In genomic region chr5:111180091-111181053, GRCm38 (mm10) we compare ENCODE assay signal across 9 mouse cellular contexts.
DNase-seq lines count a peak whose midpoint lies in the region; ATAC-seq lines count a peak whose summit lies in the region.
"Had no signal": no experiment of that assay in that cellular context is flagged by ENCODE, and none has a peak within 500 bp of the region (broad histone marks: within the 10 kb centered on the region; RNA-seq: fewer than 3 reads in every experiment).

No protein-coding gene starts in this region.

- 38% methylated on average over 25 of the region's 25 CpGs for WGBS in kidney, embryonic 15.5 days
- WGBS in forebrain, embryonic 13.5 days = 63% methylated on average over 25 of the region's 25 CpGs
- 58% methylated on average over 25 of the region's 25 CpGs for WGBS in limb, embryonic 11.5 days
- 47% methylated on average over 25 of the region's 25 CpGs for WGBS in neural tube, embryonic 12.5 days

- H3K9me3 ChIP-seq in kidney, embryonic 15.5 days (replicated peaks) = no peaks in the 10 kb centered on the region
- no peaks in the 10 kb centered on the region for H3K9me3 ChIP-seq in forebrain, embryonic 13.5 days (replicated peaks)
- no peaks in the 10 kb centered on the region for H3K9me3 ChIP-seq in limb, embryonic 11.5 days (ENCODE audit: control insufficient read depth, low read length)
- H3K9me3 ChIP-seq in neural tube, embryonic 12.5 days = no peaks in the 10 kb centered on the region
- H3K9me3 ChIP-seq: lung, embryonic 15.5 days had no signal

- DNase-seq in kidney, adult 18-20 months = no peak
- no peak for DNase-seq in limb, embryonic 11.5 days (ENCODE audit: low spot score)
- no peak for DNase-seq in embryo, embryonic 10.5 days (ENCODE audit: low spot score)
- no peak for DNase-seq in MN1 (ENCODE audit: low spot score)
- no peak for DNase-seq in thymus, postnatal 14 days

- no peaks in the 10 kb centered on the region for H3K27me3 ChIP-seq in kidney, embryonic 15.5 days
- H3K27me3 ChIP-seq in forebrain, embryonic 13.5 days = no peaks in the 10 kb centered on the region
- H3K27me3 ChIP-seq in limb, embryonic 11.5 days (ENCODE audit: control insufficient read depth, insufficient read depth, low read length) = no peaks in the 10 kb centered on the region
- H3K27me3 ChIP-seq in neural tube, embryonic 12.5 days (replicated peaks) = no peaks in the 10 kb centered on the region
- H3K27me3 ChIP-seq: lung, embryonic 15.5 days had no signal

- H3K36me3 ChIP-seq in kidney, embryonic 15.5 days = peaks cover 12% of the 10 kb centered on the region; the same call in 1 of the 2 replicates
- H3K36me3 ChIP-seq in forebrain, embryonic 13.5 days (ENCODE audit: poor library complexity, severe bottlenecking) = peaks cover 17% of the 10 kb centered on the region
- no peaks in the 10 kb centered on the region for H3K36me3 ChIP-seq in limb, embryonic 11.5 days (ENCODE audit: control insufficient read depth, insufficient read depth, low read length)
- peaks cover 10% of the 10 kb centered on the region for H3K36me3 ChIP-seq in neural tube, embryonic 12.5 days
- H3K36me3 ChIP-seq: lung, embryonic 15.5 days had no signal

- peaks cover 65% of the 10 kb centered on the region for H3K4me1 ChIP-seq in kidney, embryonic 15.5 days
- H3K4me1 ChIP-seq in forebrain, embryonic 13.5 days = peaks cover 69% of the 10 kb centered on the region
- H3K4me1 ChIP-seq in limb, embryonic 11.5 days (ENCODE audit: control insufficient read depth, insufficient read depth, low read length) = peaks cover 53% of the 10 kb centered on the region
- peaks cover 71% of the 10 kb centered on the region for H3K4me1 ChIP-seq in neural tube, embryonic 12.5 days

- ATAC-seq in kidney, embryonic 15.5 days (replicated peaks; ENCODE audit: low FRiP score) = no peak
- ATAC-seq in forebrain, embryonic 13.5 days = peak; percentile 54; the same call in 1 of the 2 replicates
- ATAC-seq in limb, embryonic 11.5 days (ENCODE audit: insufficient number of reproducible peaks, low FRiP score, low TSS enrichment, low read depth) = no peak
- ATAC-seq in neural tube, embryonic 12.5 days (ENCODE audit: low FRiP score, low read depth) = peak; percentile 60; the same call in 1 of the 2 replicates

- H3K9ac ChIP-seq in kidney, embryonic 15.5 days = no peak overlapping the region
- peak overlapping the region; percentile 9; the same call in 1 of the 2 replicates for H3K9ac ChIP-seq in forebrain, embryonic 13.5 days
- H3K9ac ChIP-seq in limb, embryonic 11.5 days (ENCODE audit: low read length) = peak overlapping the region; percentile 17; the same call in 1 of the 2 replicates
- 0 out of 2 replicates have a peak overlapping the region, but pooled peaks have one; percentile 21 for H3K9ac ChIP-seq in neural tube, embryonic 12.5 days
- H3K9ac ChIP-seq: lung, embryonic 15.5 days had no signal

- peak overlapping the region; percentile 89 for H3K27ac ChIP-seq in kidney, embryonic 15.5 days
- H3K27ac ChIP-seq in forebrain, embryonic 13.5 days = peak overlapping the region; percentile 63
- H3K27ac ChIP-seq in limb, embryonic 11.5 days (replicated peaks; ENCODE audit: low read depth, low read length) = peak overlapping the region; percentile 36; the same call in 1 of the 2 replicates
- H3K27ac ChIP-seq in neural tube, embryonic 12.5 days = peak overlapping the region; percentile 65
- H3K27ac ChIP-seq: lung, embryonic 15.5 days had no signal

- H3K4me2 ChIP-seq in kidney, embryonic 15.5 days = 0 out of 2 replicates have a peak overlapping the region, but pooled peaks have one; percentile 12
- peak overlapping the region; percentile 18; the same call in 1 of the 2 replicates for H3K4me2 ChIP-seq in forebrain, embryonic 13.5 days
- no peak overlapping the region for H3K4me2 ChIP-seq in limb, embryonic 11.5 days (ENCODE audit: low read depth, severe bottlenecking)
- peak overlapping the region; percentile 18; the same call in 1 of the 2 replicates for H3K4me2 ChIP-seq in neural tube, embryonic 12.5 days (replicated peaks)
- H3K4me2 ChIP-seq: lung, embryonic 15.5 days had no signal

- no peak overlapping the region for H3K4me3 ChIP-seq in kidney, embryonic 15.5 days (replicated peaks)
- H3K4me3 ChIP-seq in forebrain, embryonic 13.5 days = no peak overlapping the region
- H3K4me3 ChIP-seq in limb, embryonic 11.5 days (ENCODE audit: low read depth, low read length) = no peak overlapping the region
- H3K4me3 ChIP-seq in neural tube, embryonic 12.5 days = no peak overlapping the region
- H3K4me3 ChIP-seq: lung, embryonic 15.5 days had no signal

Comparison
In these comparisons a context has a peak if more than half of its experiments do, and no peak if none do; other contexts are left out.
1. ATAC-seq: peak in forebrain, embryonic 13.5 days (single experiment) and neural tube, embryonic 12.5 days (single experiment); none in kidney, embryonic 15.5 days (single experiment) and limb, embryonic 11.5 days (single experiment).
2. H3K27ac ChIP-seq: peak in every context shown above with its lines; median percentile 89 in kidney, embryonic 15.5 days; 65 in neural tube, embryonic 12.5 days; 63 in forebrain, embryonic 13.5 days; 36 in limb, embryonic 11.5 days.